Mouse (Mus musculus) MEL (cell line): ENCODE data around the gene Rab11fip4. TPM values are rescaled to one million over a fixed set of nuclear protein-coding genes. Genes with fewer than 3 reads are reported as not detected.
A peak's percentile ranks its signal among the peaks of the same experiment; 100 is the strongest.

Experiments
- DNase-seq: peaks from one replicate; pipeline ENCODE4 v3.0.0; 2011; ENCODE audit warnings: low read depth, low spot score
- H3K27ac ChIP-seq: 2 replicates; pipeline ENCODE4 v1.5.1; 2012; ENCODE audit warnings: low read depth, mild to moderate bottlenecking, control low read depth, low read length, moderate library complexity; ENCODE audit not compliant: control insufficient read depth
- H3K27me3 ChIP-seq, 2 experiments: fragments of 150-350 bp in 1 of 2; sonication (generic) in 1 of 2; 2 replicates each; pipeline ENCODE4 v1.6.1; 2012; ENCODE audit warnings: low read length in 2 of 2, mild to moderate bottlenecking in 2 of 2, improper control_type of control experiment in 1 of 2, moderate library complexity in 1 of 2; ENCODE audit not compliant: insufficient read depth in 2 of 2, control insufficient read depth in 1 of 2
- H3K36me3 ChIP-seq, 2 experiments: 2 replicates each; pipeline ENCODE4 v1.6.1; 2012 to 2014; ENCODE audit warnings: low read length in 2 of 2, improper control_type of control experiment in 1 of 2, inconsistent platforms in 1 of 2, mild to moderate bottlenecking in 1 of 2; ENCODE audit not compliant: insufficient read depth in 2 of 2, control insufficient read depth in 1 of 2
- H3K4me1 ChIP-seq, 2 experiments: fragments of 150-350 bp in 1 of 2; sonication (generic) in 1 of 2; 2 replicates each; pipeline ENCODE4 v1.6.1; 2012; ENCODE audit warnings: low read length in 2 of 2, improper control_type of control experiment in 1 of 2, mild to moderate bottlenecking in 1 of 2; ENCODE audit not compliant: insufficient read depth in 2 of 2, control insufficient read depth in 1 of 2
- H3K4me3 ChIP-seq, 2 experiments: fragments of 150-350 bp in 1 of 2; sonication (generic) in 1 of 2; 2 replicates each; pipeline ENCODE4 v1.5.1; 2012; ENCODE audit warnings: low read depth in 2 of 2, low read length in 2 of 2, mild to moderate bottlenecking in 2 of 2, moderate library complexity in 2 of 2, control low read depth in 1 of 2, improper control_type of control experiment in 1 of 2; ENCODE audit not compliant: control insufficient read depth in 1 of 2, insufficient read depth in 1 of 2
- H3K79me2 ChIP-seq: 2 replicates; pipeline ENCODE4 v1.6.1; 2012; ENCODE audit warnings: mild to moderate bottlenecking, low read length, moderate library complexity; ENCODE audit not compliant: control insufficient read depth, poor library complexity, insufficient read depth
- H3K9ac ChIP-seq: 2 replicates; pipeline ENCODE4 v1.6.1; 2012; ENCODE audit warnings: low read depth, mild to moderate bottlenecking, control low read depth, low read length, moderate library complexity; ENCODE audit not compliant: control insufficient read depth, poor library complexity, severe bottlenecking
- H3K9me3 ChIP-seq: fragments of 150-350 bp; sonication (generic); replicated peaks from 2 replicates; pipeline ENCODE4 v1.6.1; 2012; ENCODE audit warnings: mild to moderate bottlenecking, low read length, improper control_type of control experiment, moderate library complexity; ENCODE audit not compliant: insufficient read depth
- BHLHE40 ChIP-seq: IDR thresholded peaks from 2 replicates; pipeline ENCODE4 v1.6.1; 2012; ENCODE audit warnings: low read depth, mild to moderate bottlenecking, inconsistent platforms, low read length, improper control_type of control experiment, borderline replicate concordance
- CHD2 ChIP-seq: IDR thresholded peaks from 2 replicates; pipeline ENCODE4 v1.6.1; 2011; ENCODE audit warnings: low read length, improper control_type of control experiment
- CTCF ChIP-seq, 3 experiments: IDR thresholded peaks in 2 of 3; conservative IDR thresholded peaks in 1 of 3; 2 replicates each; pipeline ENCODE4 v1.5.1; 2011 to 2012; ENCODE audit warnings: low read length in 3 of 3, low read depth in 2 of 3, mild to moderate bottlenecking in 2 of 3, improper control_type of control experiment in 1 of 3, inconsistent platforms in 1 of 3, mixed read lengths in 1 of 3, moderate library complexity in 1 of 3; ENCODE audit not compliant: control insufficient read depth in 1 of 3, insufficient read depth in 1 of 3, poor library complexity in 1 of 3, severe bottlenecking in 1 of 3
- ELF1 ChIP-seq: IDR thresholded peaks from 2 replicates; pipeline ENCODE4 v1.6.1; 2014; ENCODE audit warnings: low read depth, mild to moderate bottlenecking, inconsistent platforms, low read length, improper control_type of control experiment, moderate library complexity
- EP300 ChIP-seq, 2 experiments: IDR thresholded peaks; 2 replicates each; pipeline ENCODE4 v1.6.1; 2011; ENCODE audit warnings: improper control_type of control experiment in 2 of 2, low read length in 2 of 2, low read depth in 1 of 2, mild to moderate bottlenecking in 1 of 2
- GABPA ChIP-seq: IDR thresholded peaks from 2 replicates; pipeline ENCODE4 v1.6.1; 2012; ENCODE audit warnings: low read depth, mild to moderate bottlenecking, inconsistent platforms, low read length, improper control_type of control experiment, moderate library complexity
- GATA1 ChIP-seq: IDR thresholded peaks from 2 replicates; pipeline ENCODE4 v1.6.1; 2011; ENCODE audit warnings: low read depth, low read length, improper control_type of control experiment
- JUND ChIP-seq: IDR thresholded peaks from 2 replicates; pipeline ENCODE4 v1.6.1; 2011; ENCODE audit warnings: low read depth, mild to moderate bottlenecking, improper control_type of control experiment, low read length
- KAT2A ChIP-seq: conservative IDR thresholded peaks from 2 replicates; pipeline ENCODE4 v1.6.1; 2012; ENCODE audit warnings: low read depth, low read length, improper control_type of control experiment, inconsistent platforms
- MAX ChIP-seq: IDR thresholded peaks from 2 replicates; pipeline ENCODE4 v1.6.1; 2011; ENCODE audit warnings: low read length, improper control_type of control experiment
- MAZ ChIP-seq: IDR thresholded peaks from 2 replicates; pipeline ENCODE4 v1.6.1; 2012; ENCODE audit warnings: low read depth, mild to moderate bottlenecking, inconsistent platforms, low read length, improper control_type of control experiment
- MEF2A ChIP-seq: IDR thresholded peaks from 2 replicates; pipeline ENCODE4 v1.6.1; 2014; ENCODE audit warnings: low read depth, mild to moderate bottlenecking, inconsistent platforms, low read length, improper control_type of control experiment; ENCODE audit not compliant: poor library complexity, insufficient replicate concordance, severe bottlenecking; ENCODE audit errors: extremely low read depth
- MYB ChIP-seq: IDR thresholded peaks from 2 replicates; pipeline ENCODE4 v1.6.1; 2011; ENCODE audit warnings: mild to moderate bottlenecking, low read depth, low read length, improper control_type of control experiment
- MYC ChIP-seq: IDR thresholded peaks from 2 replicates; pipeline ENCODE4 v1.6.1; 2011; ENCODE audit warnings: low read depth, mild to moderate bottlenecking, low read length, improper control_type of control experiment, moderate library complexity
- NELFE ChIP-seq: IDR thresholded peaks from 2 replicates; pipeline ENCODE4 v1.6.1; 2011; ENCODE audit warnings: low read depth, low read length, improper control_type of control experiment
- NRF1 ChIP-seq: IDR thresholded peaks from 2 replicates; pipeline ENCODE4 v1.6.1; 2014; ENCODE audit warnings: low read depth, mild to moderate bottlenecking, inconsistent platforms, low read length, improper control_type of control experiment, moderate library complexity; ENCODE audit not compliant: poor library complexity, insufficient read depth, severe bottlenecking
- POLR2AphosphoS2 ChIP-seq: IDR thresholded peaks from 2 replicates; pipeline ENCODE4 v1.6.1; 2011; ENCODE audit warnings: low read length, improper control_type of control experiment
- RAD21 ChIP-seq: IDR thresholded peaks from 2 replicates; pipeline ENCODE4 v1.6.1; 2011; ENCODE audit warnings: mild to moderate bottlenecking, low read depth, low read length, improper control_type of control experiment
- SMC3 ChIP-seq: IDR thresholded peaks from 2 replicates; pipeline ENCODE4 v1.6.1; 2011; ENCODE audit warnings: low read depth, low read length, improper control_type of control experiment
- TAL1 ChIP-seq: IDR thresholded peaks from 2 replicates; pipeline ENCODE4 v1.6.1; 2012; ENCODE audit warnings: mild to moderate bottlenecking, inconsistent platforms, low read length, moderate library complexity, mixed read lengths
- TCF12 ChIP-seq: IDR thresholded peaks from 2 replicates; pipeline ENCODE4 v1.6.1; 2014; ENCODE audit warnings: low read depth, mild to moderate bottlenecking, inconsistent platforms, low read length, improper control_type of control experiment, moderate library complexity
- UBTF ChIP-seq: IDR thresholded peaks from 2 replicates; pipeline ENCODE4 v1.6.1; 2012; ENCODE audit warnings: low read depth, mild to moderate bottlenecking, inconsistent platforms, low read length, improper control_type of control experiment, moderate library complexity, borderline replicate concordance; ENCODE audit not compliant: insufficient read depth
- USF1 ChIP-seq: IDR thresholded peaks from 2 replicates; pipeline ENCODE4 v1.6.1; 2014; ENCODE audit warnings: low read depth, mild to moderate bottlenecking, inconsistent platforms, low read length, improper control_type of control experiment, moderate library complexity
- USF2 ChIP-seq, 2 experiments: IDR thresholded peaks; 2 replicates each; pipeline ENCODE4 v1.6.1; 2011 to 2012; ENCODE audit warnings: improper control_type of control experiment in 2 of 2, low read length in 2 of 2, borderline replicate concordance in 1 of 2, inconsistent platforms in 1 of 2, low read depth in 1 of 2, mild to moderate bottlenecking in 1 of 2; ENCODE audit not compliant: insufficient read depth in 1 of 2
- ZC3H11A ChIP-seq: IDR thresholded peaks from 2 replicates; pipeline ENCODE4 v1.6.1; 2012; ENCODE audit warnings: low read depth, mild to moderate bottlenecking, inconsistent platforms, low read length, improper control_type of control experiment
- ZKSCAN1 ChIP-seq: IDR thresholded peaks from 2 replicates; pipeline ENCODE4 v1.6.1; 2012; ENCODE audit warnings: low read depth, mild to moderate bottlenecking, inconsistent platforms, low read length, improper control_type of control experiment, moderate library complexity
- ZNF384 ChIP-seq: IDR thresholded peaks from 2 replicates; pipeline ENCODE4 v1.6.1; 2012; ENCODE audit warnings: low read depth, mild to moderate bottlenecking, inconsistent platforms, low read length, improper control_type of control experiment
- polyA plus RNA-seq, 2 experiments: library from polyadenylated mRNA; stranded (reverse) in 1 of 2; unstranded in 1 of 2; fragments of >175 nt in 1 of 2; fragments of >200 nt in 1 of 2; gene quantifications; 2 replicates each; pipeline versions ENCODE4 v1.2.1 to v1.2.4; 2012; ENCODE audit warnings: low replicate concordance in 2 of 2, low read depth in 1 of 2; ENCODE audit not compliant: insufficient read length in 2 of 2, insufficient read depth in 1 of 2, missing spikeins in 1 of 2
- total RNA-seq: library from RNA; depleted of rRNA; stranded (reverse); fragments of 300-350 nt; gene quantifications from 2 replicates; pipeline ENCODE4 v1.2.3, GENCODE M21; 2012

The Rab11fip4 gene
- total and polyA plus RNA-seq, 3 experiments = under 0.01 to 0.03 TPM; not detected in 1

- TF ChIP-seq CTCF (IDR thresholded peaks at IDR 0.05 in 2 of 3, conservative IDR thresholded peaks at IDR 0.05 in 1 of 3; ENCODE audit: control insufficient read depth in 1 of 3, insufficient read depth in 1 of 3, low read depth in 2 of 3, low read length in 3 of 3, poor library complexity in 1 of 3, severe bottlenecking in 1 of 3) (peak; percentile 12 to 62 (median 46); a peak in 4 of 6 replicates), GABPA (no peak), ZNF384 (no peak), USF1 (no peak), POLR2AphosphoS2 (no peak), EP300 (IDR thresholded peaks at IDR 0.05; ENCODE audit: low read depth in 1 of 2, low read length in 2 of 2) (no peak), KAT2A (no peak), USF2 (IDR thresholded peaks at IDR 0.05; ENCODE audit: borderline replicate concordance in 1 of 2, insufficient read depth in 1 of 2, low read depth in 1 of 2, low read length in 2 of 2) (no peak), MYB (no peak), NELFE (no peak), SMC3 (peak; percentile 56), ZC3H11A (peak; percentile 46), NRF1 (no peak), ZKSCAN1 (no peak), BHLHE40 (no peak), MYC (no peak), GATA1 (no peak), UBTF (no peak), MAZ (no peak), MEF2A (no peak), CHD2 (no peak), TAL1 (no peak), TCF12 (no peak), JUND (no peak), ELF1 (no peak), RAD21 (peak; percentile 53), MAX (no peak)
- H3K4me1 ChIP-seq = no peaks in the 10 kb centered on the region
- H3K27ac ChIP-seq = no peak overlapping the region
- no peaks in the 10 kb centered on the region for H3K9me3 ChIP-seq
- H3K27me3 ChIP-seq = peaks cover 2% of the 10 kb centered on the region in 2 experiments; a peak in 1 of 4 replicates
- no peaks in the 10 kb centered on the region for H3K79me2 ChIP-seq
- peak; percentile 43 for DNase-seq
- no peaks in the 10 kb centered on the region for H3K36me3 ChIP-seq
- H3K9ac ChIP-seq = no peak overlapping the region
- H3K4me3 ChIP-seq = no peak overlapping the region
These were observed 1.5 kb upstream of the Rab11fip4 start for GRCm38 (mm10) chr11:79589317-79590075.
